Mouse (Mus musculus): ENCODE measurements around the gene Prpf18. TPM values are rescaled to one million over a fixed set of nuclear protein-coding genes. Genes with fewer than 3 reads are reported as not detected.

Prpf18 gene
- polyA plus RNA-seq, 1 experiment from 2014 or later = 35.7 TPM

DNA sequence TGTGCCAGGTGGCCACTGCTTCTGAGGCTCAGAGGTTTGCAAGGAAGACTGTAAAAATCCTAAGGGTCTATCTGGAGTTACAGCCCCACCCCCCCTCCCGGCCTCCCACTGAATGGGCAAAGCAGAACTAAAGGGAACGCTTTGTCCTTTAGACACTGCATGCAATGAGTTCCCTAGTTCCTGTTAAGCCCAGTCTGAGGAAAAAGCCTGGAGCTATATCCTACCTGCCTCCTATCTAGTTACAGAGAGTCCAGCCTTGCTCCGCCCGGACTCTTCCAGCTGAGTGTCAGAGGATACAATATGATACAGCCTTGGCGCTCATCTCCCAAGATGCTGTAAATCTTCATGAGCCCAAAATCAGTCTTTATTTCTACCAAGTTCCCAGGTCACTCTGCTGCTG lies 77.7 kb downstream of the Prpf18 start:
- Histone ChIP-seq H3K4me1 (replicated peaks) (peaks cover 36% of the 10 kb centered on the region), H3K9ac (no peak overlapping the region), H3K27ac (ENCODE audit: poor library complexity, severe bottlenecking) (no peak overlapping the region), H3K4me3 (no peak overlapping the region), H3K27me3 (replicated peaks) (no peaks in the 10 kb centered on the region), H3K36me3 (peaks cover 59% of the 10 kb centered on the region), H3K9me3 (replicated peaks) (no peaks in the 10 kb centered on the region), H3K4me2 (no peak overlapping the region)
- WGBS = 91% methylated on average over 5 of the region's 5 CpGs
- no peak for ATAC-seq (ENCODE audit: insufficient number of reproducible peaks, low FRiP score)

DNA sequence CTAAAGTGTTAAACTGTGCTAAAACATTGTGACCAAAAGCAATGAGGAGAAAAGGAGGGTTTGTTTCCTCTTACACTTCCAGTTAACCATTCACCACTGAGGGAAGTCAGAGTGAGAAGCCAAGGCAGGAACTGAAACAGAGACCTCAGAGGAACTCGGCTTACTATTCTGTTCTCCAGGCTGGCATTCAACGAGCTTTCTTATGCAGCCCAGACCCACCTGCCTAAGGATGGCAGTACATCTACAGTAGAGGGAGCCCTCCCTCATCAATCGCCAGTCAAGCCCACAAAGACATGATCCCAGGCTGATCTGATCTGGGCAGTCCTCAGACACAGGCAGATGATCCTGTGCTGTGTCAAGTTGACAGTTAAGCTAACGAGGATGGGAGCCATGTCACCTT lies 78.5 kb downstream of the Prpf18 start:
- H3K4me1 ChIP-seq (replicated peaks) = peaks cover 35% of the 10 kb centered on the region
- H3K4me2 ChIP-seq = no peak overlapping the region
- no peak for ATAC-seq (ENCODE audit: insufficient number of reproducible peaks, low FRiP score)
- peaks cover 56% of the 10 kb centered on the region for H3K36me3 ChIP-seq
- no peaks in the 10 kb centered on the region for H3K27me3 ChIP-seq (replicated peaks)
- H3K4me3 ChIP-seq = no peak overlapping the region
- no peak overlapping the region for H3K9ac ChIP-seq
- no peak overlapping the region for H3K27ac ChIP-seq (ENCODE audit: poor library complexity, severe bottlenecking)
- H3K9me3 ChIP-seq (replicated peaks) = no peaks in the 10 kb centered on the region
- WGBS = 61% methylated on average over 4 of the region's 4 CpGs

DNA sequence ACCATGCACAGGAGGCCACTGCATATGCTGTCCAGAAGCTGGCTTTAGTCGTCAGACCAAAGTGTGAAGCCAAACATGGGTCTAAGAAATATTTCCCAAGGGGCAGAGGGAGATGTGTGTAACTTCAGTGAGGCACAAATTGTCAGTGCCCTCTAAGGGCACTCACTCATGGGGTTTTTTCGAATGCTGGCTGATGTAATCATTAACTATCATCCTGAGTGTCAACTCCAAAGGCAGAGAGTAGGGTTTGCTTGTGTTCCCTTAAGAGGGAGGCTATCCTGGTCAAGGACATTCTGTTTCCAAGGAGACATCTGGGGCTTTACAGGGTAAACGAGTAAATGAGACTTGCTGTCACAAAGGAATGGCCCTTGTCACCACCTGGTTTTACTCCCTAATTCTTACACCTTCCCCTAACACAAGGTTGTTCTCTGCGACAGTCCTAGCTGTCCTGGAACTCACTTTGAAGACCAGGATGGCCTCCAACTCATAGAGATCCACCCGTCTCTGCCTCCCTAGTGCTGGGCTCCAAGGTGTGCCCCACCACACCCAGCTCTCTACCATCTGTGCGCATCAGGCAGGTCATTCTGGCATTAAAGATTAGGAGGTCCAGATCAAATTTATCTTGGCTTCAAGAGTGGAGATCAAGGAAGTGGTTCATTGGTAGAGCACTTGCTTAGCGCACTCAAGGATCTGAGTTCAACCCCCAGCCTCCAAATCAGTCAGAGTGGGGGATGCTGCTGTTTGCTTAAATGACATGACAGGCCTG lies 79.2 kb downstream of the Prpf18 start:
- ATAC-seq (ENCODE audit: insufficient number of reproducible peaks, low FRiP score) = no peak
- Histone ChIP-seq H3K4me1 (replicated peaks) (peaks cover 35% of the 10 kb centered on the region), H3K27me3 (replicated peaks) (no peaks in the 10 kb centered on the region), H3K4me2 (no peak overlapping the region), H3K4me3 (no peak overlapping the region), H3K27ac (ENCODE audit: poor library complexity, severe bottlenecking) (no peak overlapping the region), H3K9me3 (replicated peaks) (no peaks in the 10 kb centered on the region), H3K36me3 (peaks cover 54% of the 10 kb centered on the region), H3K9ac (no peak overlapping the region)
- 75% methylated on average over 7 of the region's 7 CpGs for WGBS

Other genes starting within 250 kb of the Prpf18 start
- gene Bend7, start 65.7 kb upstream of the Prpf18 start, polyA plus RNA-seq (2016; fragmentation: Nextera tagmentation; extraction: Ambion mirVana) = 1.9 and 2.4 TPM in 2 replicates
- 58.4 and 61.0 TPM in 2 replicates for gene Sephs1, start 229.5 kb upstream of the Prpf18 start, polyA plus RNA-seq (2016; fragmentation: Nextera tagmentation; extraction: Ambion mirVana)

Measured in heart, embryonic 12.5 days (tissue).